Mouse (Mus musculus): ENCODE data around the gene Kat14.

DNA sequence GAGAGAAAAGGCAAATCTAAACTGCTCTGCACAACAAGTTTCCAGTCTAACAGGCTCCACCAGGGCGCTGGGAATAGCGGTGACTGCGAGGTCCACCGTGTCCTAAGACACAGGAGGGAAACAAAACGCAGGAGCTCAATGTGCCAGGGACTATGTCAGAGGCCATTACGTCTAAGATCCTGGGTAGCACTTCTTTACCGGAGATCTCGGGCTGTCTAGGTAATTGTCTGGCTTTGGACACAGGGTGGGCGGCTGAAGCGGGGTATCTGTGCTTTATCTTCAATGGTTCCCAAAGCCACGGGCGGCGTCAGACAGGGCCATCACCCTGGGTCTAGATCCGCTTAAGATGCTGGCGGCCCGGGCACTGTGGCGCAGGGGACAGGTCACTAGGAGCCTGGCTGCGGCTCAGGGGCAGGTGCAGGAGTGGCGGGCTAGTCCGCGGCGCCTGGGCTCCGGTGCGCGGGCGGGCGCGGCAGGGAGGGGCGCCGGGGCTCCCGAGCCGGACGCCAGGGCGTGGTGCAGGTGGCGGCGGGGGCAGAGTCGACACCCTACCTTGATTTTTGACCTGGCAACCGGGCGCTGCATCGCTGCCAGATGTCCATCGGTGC is 38.3 kb upstream of the Kat14 start:
- no peak for TF ChIP-seq CTCF (IDR thresholded peaks at IDR 0.05; ENCODE audit: extremely low read depth, insufficient read depth, insufficient read length, insufficient replicate concordance)
- no peak for TF ChIP-seq POLR2A (IDR thresholded peaks at IDR 0.05; ENCODE audit: low read depth, low read length)

Data from spleen, adult 2 months (tissue).